Mouse (Mus musculus): ENCODE data around the gene Pgm3. TPM values are rescaled to one million over a fixed set of nuclear protein-coding genes. Genes with fewer than 3 reads are reported as not detected.
"Not testable (repeated sequence)": the region's sequence is repeated elsewhere in the genome, so short reads cannot be mapped to it uniquely, and the experiment has no call there.

Pgm3 gene
- total RNA-seq (2015) (27.0 and 31.0 TPM in 2 replicates), total RNA-seq (2017) (25.1 and 31.6 TPM in 2 replicates)

DNA sequence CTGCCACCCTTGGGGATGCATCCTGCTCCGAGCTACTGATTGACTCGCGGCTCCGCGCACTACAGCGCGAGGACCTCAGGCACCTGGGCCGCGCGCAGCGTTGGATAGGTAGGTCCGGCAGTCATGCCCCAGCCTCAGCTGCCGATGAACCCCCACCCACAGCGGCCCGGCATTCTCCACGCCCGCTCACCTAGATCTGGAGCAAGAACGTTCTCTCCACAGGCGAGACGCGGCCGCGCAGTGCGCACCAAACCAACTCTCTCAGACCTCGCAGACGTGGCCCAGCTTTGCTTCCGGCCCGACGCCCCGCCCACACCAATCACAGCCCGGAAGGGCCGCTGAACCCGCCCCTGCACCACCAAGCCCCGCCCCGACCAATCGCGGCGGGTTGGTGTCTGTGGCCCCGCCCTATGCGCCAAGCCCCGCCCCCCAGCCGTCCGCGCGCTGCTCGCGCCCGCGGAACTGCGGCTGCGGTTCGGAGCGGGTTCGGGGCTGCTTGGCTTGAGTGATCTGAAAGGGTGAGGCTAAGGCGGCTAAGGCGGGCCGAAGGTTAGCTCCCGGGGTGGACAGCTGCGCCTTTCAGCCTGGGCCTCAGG, at the start of gene Pgm3, which contains the start of gene Rwdd2a:
Pgm3 (minus strand) TSS at position 303 of the 596 bp plus-strand sequence.
Rwdd2a (plus strand) TSS at position 452 of the 596 bp plus-strand sequence.
- ATAC-seq (replicated peaks; ENCODE audit: poor library complexity) = peak; percentile 86

DNA sequence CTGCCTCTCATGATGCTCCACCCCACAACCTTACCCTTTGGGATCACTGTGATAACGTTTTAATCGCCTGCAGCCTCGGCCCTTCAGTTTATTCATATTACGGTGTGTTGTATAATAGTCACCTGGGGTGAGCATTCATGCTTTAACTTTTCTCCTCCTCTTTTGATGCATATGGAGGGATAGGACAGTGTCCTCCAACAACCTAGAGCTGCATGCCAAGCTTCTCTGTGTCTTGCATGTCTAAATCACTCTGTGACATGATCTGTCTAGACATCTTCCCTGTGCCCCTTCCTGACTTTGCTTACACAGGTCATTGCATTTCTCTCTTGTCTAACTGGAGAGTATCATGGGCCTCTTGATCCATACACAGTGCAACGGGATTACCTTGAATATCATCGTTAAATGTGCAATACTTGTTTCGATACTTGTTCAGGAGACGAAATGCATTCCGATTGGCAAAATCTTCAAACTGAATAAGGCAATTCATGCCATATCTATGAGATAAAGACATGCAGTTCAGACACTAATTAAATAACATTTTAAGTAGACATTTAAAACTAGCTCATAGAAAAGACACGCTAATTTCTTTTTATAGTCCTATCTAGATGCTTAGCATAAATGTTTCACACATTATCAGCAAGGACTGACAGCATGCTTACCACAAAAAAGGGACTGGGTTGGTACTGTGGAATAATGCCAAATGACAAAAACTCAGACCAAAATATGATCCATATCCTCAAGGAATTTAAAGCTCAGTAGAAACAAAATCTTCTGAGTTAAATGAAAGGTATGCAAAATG, 47.9 kb upstream of the Pgm3 start:
- ATAC-seq (replicated peaks; ENCODE audit: poor library complexity) = no peak

DNA sequence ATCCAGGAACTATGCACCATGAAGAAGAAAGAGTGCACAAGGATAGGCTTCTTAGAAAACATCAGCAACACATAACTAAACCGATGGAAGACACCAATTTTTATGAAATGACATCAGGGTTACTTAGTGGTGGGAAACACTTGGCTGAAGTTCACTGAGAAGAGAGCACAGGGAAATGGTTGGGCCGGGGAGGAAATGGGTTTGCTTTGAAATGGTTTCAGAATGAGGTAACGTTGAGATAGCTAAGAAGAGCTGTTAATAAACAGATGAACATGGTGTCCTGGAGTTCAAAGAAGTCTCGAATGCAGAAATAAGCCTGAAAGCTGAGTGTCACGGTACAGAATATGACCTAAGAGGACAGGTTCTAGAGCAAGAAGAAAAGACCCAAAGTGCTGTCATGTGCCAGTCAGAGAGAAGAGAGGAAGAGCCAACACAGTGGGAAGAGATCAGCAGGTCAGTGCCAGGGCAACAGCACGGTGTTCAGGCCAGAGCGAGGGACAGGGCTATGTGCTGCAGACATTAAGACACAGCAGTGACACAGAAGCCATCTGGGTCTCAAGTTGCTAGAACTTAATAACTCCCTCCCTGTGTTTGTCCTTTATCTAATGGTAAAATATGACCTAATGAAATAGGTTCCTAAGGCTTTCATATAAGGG, 46.3 kb upstream of the Pgm3 start:
- no peak for ATAC-seq (replicated peaks; ENCODE audit: poor library complexity)

DNA sequence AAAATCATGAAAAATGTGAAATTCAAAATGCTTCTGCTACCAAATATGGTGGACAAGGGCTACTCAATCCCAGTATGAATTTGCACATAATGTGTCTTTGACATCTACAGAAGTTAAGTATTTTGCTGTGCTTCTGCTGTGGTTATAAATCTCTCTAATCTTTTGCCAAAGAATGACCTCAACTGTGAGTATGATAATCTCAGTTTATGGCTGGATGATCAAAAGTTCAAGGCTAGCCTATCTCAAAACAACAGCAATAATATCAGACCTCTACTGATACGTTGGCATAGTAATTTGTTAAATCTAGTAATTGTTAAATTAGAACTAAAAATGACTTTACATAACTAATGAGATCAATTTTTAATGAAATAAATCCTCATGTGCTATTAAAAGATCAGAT, 44.1 kb upstream of the Pgm3 start:
- no peak for ATAC-seq (replicated peaks; ENCODE audit: poor library complexity)

DNA sequence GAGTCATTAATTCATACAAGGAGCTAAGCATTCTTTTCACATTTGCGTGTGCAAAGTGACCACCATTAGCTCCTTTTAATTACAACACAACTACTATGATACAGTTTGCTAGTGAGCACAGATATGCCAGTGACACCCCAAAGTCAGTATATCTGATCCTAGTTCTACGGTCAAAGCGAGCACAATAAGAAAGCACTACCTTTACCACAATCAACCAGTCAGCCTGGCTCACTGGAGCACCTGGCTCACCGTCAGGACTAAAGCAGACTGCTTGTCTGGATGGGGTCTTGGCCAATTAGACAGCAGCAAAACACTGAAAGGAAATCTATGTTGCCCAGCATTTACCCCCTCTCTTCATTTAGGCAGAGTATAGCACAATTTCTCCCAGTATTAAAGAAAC, 40.4 kb upstream of the Pgm3 start:
- no peak for ATAC-seq (replicated peaks; ENCODE audit: poor library complexity)

DNA sequence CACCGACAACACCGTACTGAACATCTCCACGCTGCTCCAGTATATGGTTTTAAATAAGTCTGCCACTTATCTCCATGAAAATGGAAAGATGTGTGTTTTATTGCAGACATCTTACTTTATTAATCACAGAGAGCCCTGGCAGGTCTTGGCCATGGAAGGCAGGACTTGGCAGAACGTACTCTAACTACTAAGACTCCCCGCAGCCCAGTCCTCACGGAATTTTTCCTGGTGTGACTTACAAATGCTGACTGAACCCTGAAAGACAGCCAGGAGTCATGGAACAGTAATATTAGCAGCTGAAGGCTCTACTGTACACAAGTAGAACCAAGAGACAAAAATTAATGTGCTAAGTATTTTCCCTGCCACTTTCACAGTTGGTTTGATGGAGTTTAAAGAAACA, 34.1 kb upstream of the Pgm3 start:
- no peak for ATAC-seq (replicated peaks; ENCODE audit: poor library complexity)

DNA sequence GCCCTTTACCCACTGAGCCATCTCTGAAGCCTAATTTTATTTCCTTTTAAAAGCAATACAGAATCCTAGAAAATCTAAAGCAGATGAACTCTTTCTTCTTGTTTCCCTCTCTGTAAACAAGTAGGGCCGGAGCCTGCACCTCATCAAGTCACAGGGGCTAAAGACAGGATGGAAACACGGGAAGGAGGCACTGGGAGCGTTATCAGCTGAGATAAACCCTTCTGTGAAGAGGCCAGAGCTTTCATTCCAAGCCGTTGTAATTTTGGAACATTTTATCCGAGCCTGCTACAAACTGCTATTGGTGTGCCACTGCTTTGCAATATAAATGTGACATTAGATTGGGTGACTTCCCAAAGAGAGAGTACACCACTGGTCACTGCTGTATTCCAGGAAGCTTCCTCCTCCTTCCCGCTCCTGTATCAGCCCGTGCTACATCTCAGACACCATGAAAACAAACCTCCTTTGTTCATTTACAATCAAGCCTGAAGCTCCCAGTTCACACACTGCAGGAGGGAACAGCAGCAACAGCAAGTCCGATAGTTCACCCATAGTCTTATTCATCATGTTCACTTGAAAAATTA, 28.2 kb upstream of the Pgm3 start:
- no peak for ATAC-seq (replicated peaks; ENCODE audit: poor library complexity)

DNA sequence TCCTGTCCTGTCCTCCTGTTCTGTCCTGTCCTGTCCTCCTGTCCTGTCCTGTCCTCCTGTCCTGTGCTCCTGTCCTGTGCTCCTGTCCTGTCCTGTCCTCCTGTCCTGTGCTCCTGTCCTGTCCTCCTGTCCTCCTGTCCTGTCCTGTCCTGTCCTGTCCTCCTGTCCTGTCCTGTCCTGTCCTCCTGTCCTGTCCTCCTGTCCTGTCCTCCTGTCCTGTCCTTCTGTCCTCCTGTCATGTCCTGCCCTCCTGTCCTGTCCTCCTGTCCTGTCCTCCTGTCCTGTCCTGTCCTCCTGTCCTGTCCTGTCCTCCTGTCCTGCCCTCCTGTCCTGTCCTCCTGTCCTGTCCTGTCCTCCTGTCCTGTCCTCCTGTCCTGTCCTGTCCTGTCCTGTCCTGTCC, 25.3 kb upstream of the Pgm3 start:
- ATAC-seq (replicated peaks; ENCODE audit: poor library complexity) = not testable (repeated sequence)

DNA sequence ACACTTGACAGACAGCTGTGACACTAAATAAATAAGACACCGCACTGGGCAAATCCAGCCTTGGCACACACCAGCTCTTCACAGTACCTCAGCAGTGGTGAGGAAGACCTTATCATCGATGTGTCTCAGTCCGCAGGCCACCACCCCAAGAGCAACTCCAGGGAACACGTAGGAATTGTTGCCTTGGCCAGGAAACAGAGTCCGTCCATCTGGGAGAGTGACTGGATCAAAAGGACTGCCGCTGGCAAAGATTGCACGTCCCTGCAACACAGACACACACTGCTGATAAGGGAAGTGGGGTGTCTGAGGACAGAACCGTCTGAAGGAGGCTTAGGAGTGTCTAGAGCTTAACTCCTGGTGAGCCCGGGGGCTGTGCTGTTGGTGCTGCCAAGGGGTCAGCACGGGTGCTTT, 22.7 kb upstream of the Pgm3 start:
- ATAC-seq (replicated peaks; ENCODE audit: poor library complexity) = not testable (repeated sequence)

DNA sequence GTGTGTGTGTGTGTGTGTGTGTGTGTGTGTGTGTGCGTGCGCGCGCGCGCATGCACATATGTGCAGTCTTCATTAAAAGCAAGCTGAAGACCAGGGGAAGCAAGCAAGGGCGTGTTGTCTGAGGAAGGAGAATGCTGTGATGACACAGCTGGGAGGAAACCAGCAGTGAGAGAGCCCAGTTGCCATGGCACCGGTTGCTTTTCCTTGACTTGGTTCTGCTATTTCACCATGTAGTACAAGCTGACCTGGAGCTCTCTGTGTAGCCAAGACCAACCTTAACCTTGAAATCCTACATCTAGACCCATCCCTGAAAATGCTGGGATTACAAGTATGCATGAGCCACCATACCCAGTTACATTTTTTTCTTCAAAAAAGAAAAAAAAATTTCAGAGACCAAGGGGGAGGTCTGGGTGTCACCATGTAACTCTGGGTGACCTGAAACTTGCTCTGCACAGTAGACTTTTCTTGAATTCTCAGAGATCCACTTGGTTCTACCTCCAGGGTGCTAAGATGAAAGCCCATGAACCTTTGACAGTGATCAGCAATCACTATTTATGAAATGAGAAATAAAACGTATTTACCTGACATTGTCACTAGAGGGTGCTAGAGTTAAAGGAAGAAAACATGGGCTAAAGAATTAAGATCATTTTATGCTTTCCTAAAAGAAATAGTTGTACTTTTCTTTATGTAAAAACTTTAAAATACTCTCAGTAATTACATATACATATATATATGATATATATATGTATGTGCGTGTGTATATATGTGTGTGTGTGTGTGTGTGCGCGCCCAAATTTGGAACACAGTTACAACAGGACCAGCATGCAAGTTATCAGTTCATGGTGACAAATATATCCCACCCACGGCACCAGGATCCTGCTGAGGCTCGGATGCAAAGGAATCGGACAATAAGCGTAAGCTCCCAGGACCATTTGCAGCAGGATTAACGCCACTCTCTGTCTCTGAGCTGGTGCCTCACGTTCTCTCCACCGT, 21.3 kb upstream of the Pgm3 start:
- peak; percentile 97 for ATAC-seq (replicated peaks; ENCODE audit: poor library complexity)

DNA sequence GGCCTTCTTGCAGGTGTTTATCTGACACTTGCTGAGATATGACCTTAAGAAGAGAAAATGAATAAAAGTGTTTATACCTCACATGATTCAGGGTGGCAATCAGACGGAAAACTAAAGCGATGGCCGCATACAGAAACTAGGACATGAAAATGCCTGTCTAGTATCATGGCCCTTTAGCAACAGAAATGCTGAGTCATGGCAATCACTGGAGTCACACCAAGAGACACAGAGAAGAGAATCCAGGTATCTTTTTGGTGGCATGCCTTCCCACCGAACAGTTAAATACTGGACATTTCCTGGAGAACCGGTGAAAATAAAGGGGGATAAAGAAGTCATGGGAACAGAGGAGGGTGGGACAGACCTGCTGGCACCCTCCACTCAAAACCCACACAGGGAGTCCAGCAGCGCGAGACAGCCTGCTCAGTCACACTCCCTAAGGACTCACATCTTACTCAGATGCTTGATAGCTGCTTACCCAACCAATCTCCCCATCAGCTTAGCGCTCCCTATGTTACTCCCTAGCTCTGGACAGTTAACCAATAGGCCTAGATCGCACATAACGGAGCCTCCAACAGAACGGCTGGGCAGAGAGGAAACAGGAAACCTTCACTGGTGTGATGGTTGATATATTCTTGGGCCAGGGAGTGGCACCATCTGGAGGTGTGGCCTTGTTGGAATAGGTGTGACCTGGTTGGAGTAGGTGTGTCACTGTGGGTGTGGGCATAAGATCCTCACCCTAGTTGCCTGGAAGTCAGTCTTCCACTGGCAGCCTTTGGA, 15.6 kb upstream of the Pgm3 start:
- no peak for ATAC-seq (replicated peaks; ENCODE audit: poor library complexity)

DNA sequence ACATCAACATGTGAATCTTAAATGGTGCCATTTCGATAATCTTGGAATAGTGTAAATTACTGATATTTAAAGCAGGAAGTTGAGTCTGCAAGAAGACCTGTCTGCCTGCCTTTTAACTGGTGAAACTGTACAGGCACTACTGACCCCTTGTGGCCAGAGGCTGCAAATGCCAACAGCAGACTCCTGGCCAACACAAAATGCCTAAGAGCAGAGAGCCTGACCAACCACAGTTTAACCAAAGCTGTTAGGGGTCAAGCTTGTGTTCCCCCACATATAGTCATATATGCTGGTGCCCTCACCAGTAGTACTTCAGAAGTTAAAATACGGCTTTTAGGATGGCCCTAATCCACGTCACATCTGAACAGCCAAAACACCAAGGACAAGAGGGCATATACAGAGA, 12.1 kb upstream of the Pgm3 start:
- peak; percentile 84 for ATAC-seq (replicated peaks; ENCODE audit: poor library complexity)

DNA sequence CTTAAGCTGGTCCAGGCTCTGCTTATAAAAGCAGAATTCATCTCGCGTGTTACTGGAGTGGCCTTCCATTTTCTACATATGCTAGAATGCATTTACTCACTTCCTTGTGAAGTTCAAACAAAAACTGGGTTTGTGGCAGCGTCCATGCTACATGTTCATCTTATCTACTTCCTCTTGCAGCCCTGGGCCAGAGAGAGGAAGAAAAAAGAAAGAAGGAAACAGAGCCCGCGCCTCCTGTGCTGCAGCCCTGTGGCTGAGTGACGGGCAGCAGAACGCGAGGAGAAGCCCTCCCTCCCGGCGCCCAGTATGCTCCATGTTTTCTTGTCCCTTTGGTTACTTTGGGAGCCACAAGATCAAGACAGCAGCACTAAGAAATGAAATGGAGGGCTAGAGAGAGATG, 8.0 kb upstream of the Pgm3 start:
- peak; percentile 89 for ATAC-seq (replicated peaks; ENCODE audit: poor library complexity)

DNA sequence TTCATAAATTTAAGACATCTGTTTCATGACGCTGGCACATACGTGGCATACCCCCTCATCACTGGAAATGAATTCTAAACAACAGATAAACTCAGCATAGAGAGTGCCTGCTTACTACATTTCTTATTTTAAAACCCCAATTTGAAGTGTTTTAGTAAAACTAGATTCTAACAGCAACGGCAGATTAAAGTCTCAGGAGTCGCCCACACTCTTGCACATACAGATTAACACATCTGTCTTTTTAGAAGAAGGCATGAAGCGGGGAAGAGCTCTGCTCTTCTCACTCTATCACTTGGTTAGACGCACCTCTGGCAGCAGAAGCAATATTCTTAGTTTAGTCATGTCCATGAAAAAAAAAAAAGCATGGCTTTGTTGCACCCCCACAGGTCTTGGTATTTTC, 3.5 kb upstream of the Pgm3 start:
- no peak for ATAC-seq (replicated peaks; ENCODE audit: poor library complexity)

DNA sequence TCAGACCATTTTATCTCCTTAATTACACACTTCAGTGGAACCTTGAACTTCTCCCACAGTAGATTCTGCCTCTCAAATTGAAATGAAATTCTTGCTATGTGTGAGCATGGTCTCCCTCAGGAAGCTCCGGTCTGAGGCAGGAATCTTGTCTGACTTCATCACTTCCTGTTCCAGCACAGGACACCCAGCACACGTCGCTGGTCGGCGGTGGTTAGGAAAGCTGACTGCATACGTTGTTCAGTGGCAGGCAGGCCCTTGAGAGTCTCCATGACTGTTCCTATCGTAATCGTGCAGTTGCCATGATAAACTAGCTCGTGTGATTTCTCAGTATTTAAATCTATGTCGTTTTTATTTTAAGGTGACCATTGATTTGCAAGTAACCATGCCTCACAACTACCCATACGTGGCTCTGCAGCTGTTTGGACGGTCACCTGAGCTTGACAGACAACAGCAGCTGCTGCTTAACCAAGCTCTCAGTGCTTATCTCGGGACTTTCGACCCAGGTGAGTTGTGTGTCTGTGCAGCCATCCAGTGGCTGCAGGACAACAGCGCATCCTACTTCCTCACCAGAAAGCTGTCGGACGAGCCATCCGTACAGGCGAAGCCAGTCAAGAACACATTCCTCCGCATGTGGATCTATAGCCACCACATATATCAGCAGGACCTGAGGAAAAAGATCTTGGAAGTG, 2.1 kb upstream of the Pgm3 start:
- peak; percentile 24 for ATAC-seq (replicated peaks; ENCODE audit: poor library complexity)

DNA sequence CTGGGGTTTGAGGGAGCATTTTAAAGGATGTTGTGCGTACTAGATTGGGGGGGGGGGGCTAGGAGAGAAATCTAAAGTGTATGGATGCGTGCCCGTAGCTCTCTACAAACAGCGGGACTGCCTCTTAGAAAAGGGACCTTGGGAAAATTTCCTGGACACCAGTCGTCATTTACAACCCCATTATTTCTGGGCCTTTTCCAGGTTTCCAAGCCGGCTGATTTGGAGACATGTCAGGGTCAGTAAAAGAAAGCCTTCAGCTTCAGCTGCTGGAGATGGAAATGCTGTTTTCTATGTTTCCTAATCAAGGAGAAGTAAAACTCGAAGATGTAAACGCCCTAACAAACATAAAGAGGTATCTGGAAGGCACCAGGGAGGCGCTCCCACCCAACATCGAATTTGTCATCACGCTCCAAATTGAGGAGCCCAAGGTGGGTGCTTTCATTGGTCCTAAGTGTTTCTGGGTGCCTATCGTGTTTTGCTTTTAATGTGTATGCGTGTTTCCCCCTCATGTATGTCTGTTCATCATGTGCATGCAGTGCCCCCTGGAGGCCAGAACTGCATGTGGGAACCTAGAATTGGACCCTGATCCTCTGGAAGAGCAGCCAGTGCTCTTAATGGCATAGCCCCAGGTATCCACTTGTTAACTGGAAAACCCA, 1.1 kb upstream of the Pgm3 start:
- ATAC-seq (replicated peaks; ENCODE audit: poor library complexity) = peak; percentile 76

DNA sequence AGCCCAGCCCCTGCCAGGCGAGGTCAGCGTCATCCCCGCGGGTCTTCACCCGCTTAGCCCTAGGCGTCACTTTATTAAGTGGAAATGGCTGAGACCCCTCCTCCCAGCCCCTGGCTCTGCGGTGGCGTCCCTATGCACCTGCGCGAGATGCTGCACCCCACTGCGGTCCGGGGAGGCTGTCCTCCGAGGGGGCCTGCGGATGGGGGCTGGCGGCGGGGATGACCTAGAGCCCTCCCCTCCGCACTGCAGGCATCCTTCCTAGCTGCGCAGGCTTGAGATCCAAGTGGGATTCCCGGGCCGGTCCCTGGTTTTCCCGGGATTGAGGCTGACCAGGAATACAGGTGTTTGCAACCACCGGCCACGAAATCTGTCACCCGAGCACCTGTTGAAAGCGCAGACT, 554 bp upstream of the Pgm3 start:
- peak; percentile 7; the same call in 1 of the 2 replicates for ATAC-seq (replicated peaks; ENCODE audit: poor library complexity)

DNA sequence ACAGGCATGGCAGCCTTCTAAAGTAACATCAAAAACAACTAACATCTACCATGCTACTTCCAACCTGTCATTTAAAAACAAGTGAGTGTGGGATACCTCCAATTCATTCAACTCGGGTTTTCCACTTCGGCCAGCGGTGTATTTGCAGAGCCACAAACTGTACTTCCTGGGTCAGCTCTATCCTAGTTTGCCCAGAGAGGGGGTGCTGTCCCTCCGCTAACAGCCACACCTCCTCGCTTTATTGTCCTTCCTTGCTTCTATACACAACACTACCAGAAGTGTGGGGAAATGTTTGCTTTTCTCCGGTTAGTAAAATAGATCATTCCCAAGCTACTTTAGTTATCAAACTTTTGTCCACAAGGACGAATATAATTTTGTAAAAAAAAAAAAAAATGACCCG, 696 bp downstream of the Pgm3 start:
- no peak for ATAC-seq (replicated peaks; ENCODE audit: poor library complexity)
